Mouse (Mus musculus) lung, postnatal 0 days (tissue): Measurements from ENCODE around the gene Rab3gap1. TPM values are rescaled to one million over a fixed set of nuclear protein-coding genes. Genes with fewer than 3 reads are reported as not detected.

Source experiments
- ATAC-seq: fragments of 200-750 bp; cut with Nextera tagmentation; 2 replicates; pipeline ENCODE4 v1.8.0; 2017; ENCODE audit warnings: moderate library complexity
- DNase-seq: peaks from one replicate; pipeline ENCODE4 v3.0.0-alpha.2; 2016; ENCODE audit warnings: low spot score
- H3K27ac ChIP-seq: fragments of 300-500 bp; sonication (generic); 2 replicates; pipeline ENCODE4 v1.5.1; 2014; ENCODE audit warnings: antibody characterized with exemption, mild to moderate bottlenecking, low read length, mixed read lengths
- H3K27me3 ChIP-seq: fragments of 300-500 bp; sonication (generic); replicated peaks from 2 replicates; pipeline ENCODE4 v1.6.1; 2014; ENCODE audit warnings: low read length, mixed read lengths; ENCODE audit not compliant: insufficient read depth
- H3K36me3 ChIP-seq: fragments of 300-500 bp; sonication (generic); 2 replicates; pipeline ENCODE4 v1.6.1; 2014; ENCODE audit warnings: low read length, mixed read lengths; ENCODE audit not compliant: insufficient read depth
- H3K4me1 ChIP-seq: fragments of 300-500 bp; sonication (generic); 2 replicates; pipeline ENCODE4 v1.6.1; 2014; ENCODE audit warnings: antibody characterized with exemption, low read depth, low read length, mixed read lengths; ENCODE audit not compliant: insufficient read depth
- H3K4me2 ChIP-seq: fragments of 300-500 bp; sonication (generic); replicated peaks from 2 replicates; pipeline ENCODE4 v1.6.1; 2014; ENCODE audit warnings: low read depth, mild to moderate bottlenecking, low read length, moderate library complexity, mixed read lengths
- H3K4me3 ChIP-seq: fragments of 300-500 bp; sonication (generic); 2 replicates; pipeline ENCODE4 v1.5.1; 2014; ENCODE audit warnings: low read depth, low read length
- H3K9ac ChIP-seq: fragments of 300-500 bp; sonication (generic); replicated peaks from 2 replicates; pipeline ENCODE4 v1.6.1; 2014; ENCODE audit warnings: low read depth, mild to moderate bottlenecking
- H3K9me3 ChIP-seq: fragments of 300-500 bp; sonication (generic); 2 replicates; pipeline ENCODE4 v1.6.1; 2016; ENCODE audit warnings: low read length, mixed read lengths
- CTCF ChIP-seq: IDR thresholded peaks from 2 replicates; pipeline ENCODE4 v1.5.1; 2016; ENCODE audit warnings: antibody characterized with exemption, mild to moderate bottlenecking
- EP300 ChIP-seq: IDR thresholded peaks from 2 replicates; pipeline ENCODE4 v1.6.1; 2016; ENCODE audit warnings: antibody characterized with exemption, mild to moderate bottlenecking, control low read depth
- WGBS: fragments of 180-500 bp; shearing (Covaris S2); extraction: QIAGEN DNeasy Blood & Tissue Kit; methylation state at CpG from one replicate; pipeline ENCODE4 v1.1.7; 2014; 5-methylcytosine and 5-hydroxymethylcytosine counted together
- polyA plus RNA-seq: library from polyadenylated mRNA; unstranded; fragments of >200 nt; fragmentation: Nextera tagmentation; extraction: Ambion mirVana; gene quantifications from 2 replicates; pipeline ENCODE4 v1.2.1, GENCODE M21; 2015

Rab3gap1 gene
- polyA plus RNA-seq, 1 experiment from 2014 or later = 17.6 TPM

DNA sequence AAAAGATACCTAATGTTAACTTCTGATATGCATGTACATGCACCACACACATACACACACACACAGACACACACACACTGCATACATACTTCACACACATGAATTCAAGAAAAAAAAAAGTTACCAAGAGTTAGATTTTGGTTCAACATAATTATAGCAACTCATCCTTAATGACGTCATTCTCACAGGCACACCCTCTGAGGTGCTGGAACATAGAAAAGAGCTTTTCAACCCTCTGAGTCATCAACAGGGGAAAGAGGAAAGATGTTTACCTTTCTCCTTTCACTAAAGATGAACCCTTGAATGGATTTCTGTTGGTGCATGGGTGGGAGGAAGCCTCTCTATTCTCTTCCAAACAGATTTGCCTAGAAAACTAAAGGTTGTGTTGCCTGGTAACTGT, 30.0 kb upstream of the Rab3gap1 start:
- Histone ChIP-seq H3K4me1 (no peaks in the 10 kb centered on the region), H3K9ac (no peak overlapping the region), H3K4me3 (no peak overlapping the region), H3K9me3 (no peaks in the 10 kb centered on the region), H3K4me2 (no peak overlapping the region), H3K36me3 (no peaks in the 10 kb centered on the region), H3K27me3 (no peaks in the 10 kb centered on the region), H3K27ac (no peak overlapping the region)
- 46% methylated on average over 1 of the region's 1 CpGs for WGBS
- TF ChIP-seq CTCF (no peak), EP300 (no peak)
- no peak for ATAC-seq
- DNase-seq = peak; percentile 28

DNA sequence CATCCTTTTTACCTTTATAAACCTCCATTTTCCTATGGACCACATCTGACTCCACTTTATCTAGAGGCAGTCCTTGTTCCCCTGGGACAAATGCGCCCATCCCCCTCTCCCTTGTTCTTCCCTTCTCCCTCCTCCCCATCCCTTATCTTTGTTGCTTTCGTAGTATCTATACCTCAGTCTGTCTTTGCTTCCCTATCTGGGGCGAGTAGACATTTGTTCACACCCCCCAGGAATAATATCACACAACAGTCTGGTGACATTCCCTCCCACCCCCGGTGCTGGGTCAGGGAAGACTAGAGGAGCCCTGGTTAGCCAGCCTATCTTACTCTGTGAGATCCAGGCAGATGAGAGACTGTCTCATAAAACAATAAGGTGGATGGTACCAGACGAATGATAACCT, 23.1 kb upstream of the Rab3gap1 start:
- 74% methylated on average over 5 of the region's 5 CpGs for WGBS
- H3K27ac ChIP-seq = no peak overlapping the region
- H3K9me3 ChIP-seq = no peaks in the 10 kb centered on the region
- no peak overlapping the region for H3K9ac ChIP-seq
- ATAC-seq (no peak), DNase-seq (no peak)
- no peak overlapping the region for H3K4me3 ChIP-seq
- TF ChIP-seq CTCF (no peak), EP300 (no peak)
- H3K27me3 ChIP-seq = no peaks in the 10 kb centered on the region
- no peak overlapping the region for H3K4me2 ChIP-seq
- H3K36me3 ChIP-seq = no peaks in the 10 kb centered on the region
- no peaks in the 10 kb centered on the region for H3K4me1 ChIP-seq

DNA sequence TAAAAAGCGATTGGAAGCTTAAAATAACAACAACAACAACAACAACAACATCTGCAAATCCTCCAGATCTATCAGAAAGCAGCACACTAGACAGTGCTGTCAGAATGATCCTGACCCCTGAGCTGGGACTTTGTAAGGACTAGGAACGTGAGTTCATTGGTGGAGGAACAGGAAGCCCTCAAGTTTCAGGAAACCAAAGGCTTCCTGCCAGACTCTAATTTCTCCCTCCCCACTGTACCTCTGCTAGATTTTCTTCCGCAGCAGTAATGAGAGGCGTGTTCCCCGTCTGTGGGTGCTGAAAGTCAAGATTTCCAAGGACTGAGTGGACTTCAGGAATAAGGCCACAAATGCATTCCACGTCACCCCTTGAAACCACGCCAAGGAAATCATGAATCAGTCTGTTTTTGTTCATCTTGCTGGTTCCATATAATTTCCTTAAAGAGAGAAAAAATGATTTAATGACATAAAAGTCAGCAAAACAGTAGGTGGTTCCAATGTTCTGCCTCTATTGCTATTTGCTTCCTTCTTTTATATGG, 18.4 kb upstream of the Rab3gap1 start:
- DNase-seq (no peak), ATAC-seq (no peak)
- TF ChIP-seq EP300 (no peak), CTCF (no peak)
- WGBS = 57% methylated on average over 7 of the region's 7 CpGs
- Histone ChIP-seq H3K4me2 (no peak overlapping the region), H3K4me3 (no peak overlapping the region), H3K27ac (no peak overlapping the region), H3K4me1 (no peaks in the 10 kb centered on the region), H3K36me3 (no peaks in the 10 kb centered on the region), H3K9ac (no peak overlapping the region), H3K27me3 (no peaks in the 10 kb centered on the region), H3K9me3 (peaks cover 4% of the 10 kb centered on the region; the same call in 1 of the 2 replicates)

- no peaks in the 10 kb centered on the region for H3K36me3 ChIP-seq
- DNase-seq (peak; percentile 12), ATAC-seq (no peak; the same call in 1 of the 2 replicates)
- no peaks in the 10 kb centered on the region for H3K4me1 ChIP-seq
- peaks cover 4% of the 10 kb centered on the region; the same call in 1 of the 2 replicates for H3K9me3 ChIP-seq
- no peak within 1 kb of the TSS for H3K9ac ChIP-seq
- TF ChIP-seq CTCF (no peak), EP300 (no peak)
- H3K4me3 ChIP-seq = no peak within 1 kb of the TSS
- WGBS = 64% methylated on average over 14 of the region's 14 CpGs
- H3K4me2 ChIP-seq = no peak within 1 kb of the TSS
- H3K27ac ChIP-seq = no peak within 1 kb of the TSS
- no peaks in the 10 kb centered on the region for H3K27me3 ChIP-seq
Measured at GRCm38 (mm10) chr1:127854486-127855222, 13.9 kb upstream of the Rab3gap1 start, which contains the start of gene Map3k19. Map3k19 (minus strand) TSS chr1:127855031.

DNA sequence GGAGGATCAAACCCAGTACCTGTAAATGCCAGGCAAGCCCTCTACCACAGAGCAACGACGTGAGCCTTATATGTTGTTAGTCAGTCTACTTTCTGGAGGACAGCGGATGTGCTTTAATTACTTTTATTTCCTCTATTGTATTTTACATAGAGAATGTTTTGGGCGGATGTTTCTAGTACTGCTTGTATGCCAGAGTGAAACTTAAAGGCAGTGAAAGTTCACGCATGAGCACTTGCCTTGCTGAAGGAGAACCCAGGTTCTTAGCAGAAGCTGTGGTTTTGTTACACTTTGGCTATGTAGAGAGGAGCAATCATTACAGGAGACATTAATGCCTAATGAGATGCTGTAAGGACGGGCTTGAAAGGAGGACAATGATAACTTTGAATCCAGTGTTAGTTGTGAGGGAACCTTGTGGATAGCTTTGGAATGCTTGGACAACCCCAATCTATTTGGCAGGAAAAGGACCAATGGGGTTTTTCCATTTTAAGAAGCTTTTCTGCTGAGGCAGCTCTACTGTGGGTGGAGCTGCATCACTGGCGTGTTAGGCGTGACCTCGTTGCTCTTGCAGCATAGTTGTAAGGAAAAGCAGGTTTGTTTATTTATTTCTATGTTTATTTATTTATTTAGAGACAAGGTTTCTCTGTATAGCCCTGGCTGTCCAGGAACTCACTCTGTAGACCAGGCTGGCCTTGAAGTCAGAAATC, 9.5 kb upstream of the Rab3gap1 start:
- ATAC-seq = no peak
- no peak overlapping the region for H3K9ac ChIP-seq
- 80% methylated on average over 9 of the region's 9 CpGs for WGBS

GRCm38 (mm10) chr1:127859799-127860400, 8.7 kb upstream of the Rab3gap1 start:
- no peak for DNase-seq
- TF ChIP-seq CTCF (no peak), EP300 (no peak)
- no peaks in the 10 kb centered on the region for H3K36me3 ChIP-seq
- H3K27me3 ChIP-seq = no peaks in the 10 kb centered on the region
- H3K4me2 ChIP-seq = no peak overlapping the region
- no peak overlapping the region for H3K9ac ChIP-seq
- no peaks in the 10 kb centered on the region for H3K4me1 ChIP-seq
- H3K9me3 ChIP-seq = no peaks in the 10 kb centered on the region
- WGBS = 55% methylated on average over 6 of the region's 6 CpGs
- H3K4me3 ChIP-seq = no peak overlapping the region
- no peak for ATAC-seq
- H3K27ac ChIP-seq = no peak overlapping the region

More for the DNA sequence above, 9.5 kb upstream of the Rab3gap1 start:
- no peak for TF ChIP-seq EP300
- no peak for TF ChIP-seq CTCF
- no peak for DNase-seq
- H3K36me3 ChIP-seq = no peaks in the 10 kb centered on the region
- no peaks in the 10 kb centered on the region for H3K27me3 ChIP-seq
- no peak overlapping the region for H3K27ac ChIP-seq
- H3K4me1 ChIP-seq = no peaks in the 10 kb centered on the region
- H3K4me3 ChIP-seq = no peak overlapping the region
- no peaks in the 10 kb centered on the region for H3K9me3 ChIP-seq
- H3K4me2 ChIP-seq = no peak overlapping the region
